Mouse (Mus musculus) hindbrain, embryonic 12.5 days (tissue): ENCODE measurements around the gene Atg14. TPM values are rescaled to one million over a fixed set of nuclear protein-coding genes. Genes with fewer than 3 reads are reported as not detected.
A peak's percentile ranks its signal among the peaks of the same experiment; 100 is the strongest.

Experiments used
- ATAC-seq: fragments of 200-750 bp; cut with Nextera tagmentation; 2 replicates; pipeline ENCODE4 v1.8.0; 2017; ENCODE audit warnings: moderate TSS enrichment; ENCODE audit not compliant: low FRiP score
- H3K27ac ChIP-seq: fragments of 300-500 bp; sonication (generic); 2 replicates; pipeline ENCODE4 v1.5.1; 2016; ENCODE audit warnings: mild to moderate bottlenecking
- H3K27me3 ChIP-seq: fragments of 300-500 bp; sonication (generic); 2 replicates; pipeline ENCODE4 v1.6.1; 2016; ENCODE audit warnings: mild to moderate bottlenecking
- H3K36me3 ChIP-seq: fragments of 300-500 bp; sonication (generic); 2 replicates; pipeline ENCODE4 v1.6.1; 2016; ENCODE audit warnings: mild to moderate bottlenecking
- H3K4me1 ChIP-seq: fragments of 300-500 bp; sonication (generic); 2 replicates; pipeline ENCODE4 v1.6.1; 2016
- H3K4me2 ChIP-seq: fragments of 300-500 bp; sonication (generic); replicated peaks from 2 replicates; pipeline ENCODE4 v1.6.1; 2016; ENCODE audit warnings: mild to moderate bottlenecking
- H3K4me3 ChIP-seq: fragments of 300-500 bp; sonication (generic); 2 replicates; pipeline ENCODE4 v1.5.1; 2016; ENCODE audit warnings: mild to moderate bottlenecking
- H3K9ac ChIP-seq: fragments of 300-500 bp; sonication (generic); 2 replicates; pipeline ENCODE4 v1.6.1; 2016; ENCODE audit warnings: mild to moderate bottlenecking, moderate library complexity
- H3K9me3 ChIP-seq: fragments of 300-500 bp; sonication (generic); replicated peaks from 2 replicates; pipeline ENCODE4 v1.6.1; 2016; ENCODE audit warnings: mild to moderate bottlenecking
- WGBS: fragments of 180-500 bp; shearing (Covaris S2); methylation state at CpG from one replicate; pipeline ENCODE4 v1.1.7; 2016; 5-methylcytosine and 5-hydroxymethylcytosine counted together
- polyA plus RNA-seq: library from polyadenylated mRNA; unstranded; fragments of >200 nt; fragmentation: Nextera tagmentation; extraction: Ambion mirVana; gene quantifications from 2 replicates; pipeline ENCODE4 v1.2.1, GENCODE M21; 2016

Atg14 gene
- polyA plus RNA-seq, 1 experiment from 2014 or later: 23.2 TPM

GRCm38 (mm10) chr14:47572707-47573106, 2.3 kb upstream of the Atg14 start:
- H3K36me3 ChIP-seq: no peaks in the 10 kb centered on the region
- 86% methylated on average over 4 of the region's 4 CpGs for WGBS
- no peaks in the 10 kb centered on the region for H3K9me3 ChIP-seq
- H3K4me2 ChIP-seq: no peak overlapping the region
- H3K27me3 ChIP-seq: no peaks in the 10 kb centered on the region
- no peak overlapping the region for H3K9ac ChIP-seq
- peaks cover under 1% of the 10 kb centered on the region; the same call in 1 of the 2 replicates for H3K4me1 ChIP-seq
- no peak for ATAC-seq
- no peak overlapping the region for H3K4me3 ChIP-seq
- no peak overlapping the region for H3K27ac ChIP-seq

GRCm38 (mm10) chr14:47567962-47568652, 2.3 kb downstream of the Atg14 start:
- peak overlapping the region; percentile 73 for H3K9ac ChIP-seq
- 0 out of 2 replicates have a peak, but pooled peaks cover 5% of the 10 kb centered on the region for H3K36me3 ChIP-seq
- peak overlapping the region; percentile 81 for H3K4me3 ChIP-seq
- H3K4me1 ChIP-seq: peaks cover 8% of the 10 kb centered on the region
- peak; percentile 98 for ATAC-seq
- H3K27me3 ChIP-seq: no peaks in the 10 kb centered on the region
- H3K9me3 ChIP-seq: no peaks in the 10 kb centered on the region
- under 1% methylated on average over 46 of the region's 46 CpGs for WGBS
- no peak overlapping the region; the same call in 1 of the 2 replicates for H3K27ac ChIP-seq
- H3K4me2 ChIP-seq: peak overlapping the region; percentile 61

- H3K27ac ChIP-seq: no peak overlapping the region
- 91% methylated on average over 4 of the region's 4 CpGs for WGBS
- H3K36me3 ChIP-seq: 0 out of 2 replicates have a peak, but pooled peaks cover 10% of the 10 kb centered on the region
- H3K9me3 ChIP-seq: no peaks in the 10 kb centered on the region
- H3K9ac ChIP-seq: no peak overlapping the region
- peaks cover 8% of the 10 kb centered on the region for H3K4me1 ChIP-seq
- no peak overlapping the region for H3K4me2 ChIP-seq
- H3K4me3 ChIP-seq: no peak overlapping the region
- no peak for ATAC-seq
- no peaks in the 10 kb centered on the region for H3K27me3 ChIP-seq
Observed at GRCm38 (mm10) chr14:47563106-47563505, 7.3 kb downstream of the Atg14 start.

- ATAC-seq: no peak
- Histone ChIP-seq H3K9me3 (no peaks in the 10 kb centered on the region), H3K27me3 (no peaks in the 10 kb centered on the region), H3K27ac (no peak overlapping the region), H3K4me1 (peaks cover 6% of the 10 kb centered on the region), H3K4me2 (no peak overlapping the region), H3K4me3 (no peak overlapping the region), H3K9ac (no peak overlapping the region), H3K36me3 (0 out of 2 replicates have a peak, but pooled peaks cover 10% of the 10 kb centered on the region)
- WGBS: 88% methylated on average over 1 of the region's 1 CpGs
Observed at GRCm38 (mm10) chr14:47562530-47562929, 7.9 kb downstream of the Atg14 start.

GRCm38 (mm10) chr14:47560714-47561113, 9.7 kb downstream of the Atg14 start:
- no peaks in the 10 kb centered on the region for H3K27me3 ChIP-seq
- no peaks in the 10 kb centered on the region for H3K9me3 ChIP-seq
- no peaks in the 10 kb centered on the region for H3K4me1 ChIP-seq
- WGBS: 85% methylated on average over 2 of the region's 2 CpGs
- H3K4me2 ChIP-seq: no peak overlapping the region
- ATAC-seq: no peak
- H3K9ac ChIP-seq: no peak overlapping the region
- no peak overlapping the region for H3K4me3 ChIP-seq
- H3K27ac ChIP-seq: no peak overlapping the region
- H3K36me3 ChIP-seq: peaks cover 13% of the 10 kb centered on the region; the same call in 1 of the 2 replicates

- H3K36me3 ChIP-seq: peaks cover 38% of the 10 kb centered on the region
- no peak for ATAC-seq
- H3K27ac ChIP-seq: no peak overlapping the region
- H3K4me3 ChIP-seq: no peak overlapping the region
- H3K4me1 ChIP-seq: no peaks in the 10 kb centered on the region
- H3K27me3 ChIP-seq: no peaks in the 10 kb centered on the region
- H3K9me3 ChIP-seq: no peaks in the 10 kb centered on the region
- WGBS: 96% methylated on average over 5 of the region's 5 CpGs
- H3K4me2 ChIP-seq: no peak overlapping the region
- no peak overlapping the region for H3K9ac ChIP-seq
Observed at GRCm38 (mm10) chr14:47555225-47555624, 15.2 kb downstream of the Atg14 start.

GRCm38 (mm10) chr14:47554236-47554635, 16.2 kb downstream of the Atg14 start:
- no peak overlapping the region for H3K9ac ChIP-seq
- no peak overlapping the region for H3K27ac ChIP-seq
- WGBS: 90% methylated on average over 3 of the region's 4 CpGs
- H3K9me3 ChIP-seq: no peaks in the 10 kb centered on the region
- no peaks in the 10 kb centered on the region for H3K27me3 ChIP-seq
- no peaks in the 10 kb centered on the region for H3K4me1 ChIP-seq
- H3K4me3 ChIP-seq: no peak overlapping the region
- no peak for ATAC-seq
- H3K36me3 ChIP-seq: peaks cover 46% of the 10 kb centered on the region
- H3K4me2 ChIP-seq: no peak overlapping the region

GRCm38 (mm10) chr14:47553380-47553779, 17.1 kb downstream of the Atg14 start:
- Histone ChIP-seq H3K4me3 (no peak overlapping the region), H3K27ac (no peak overlapping the region), H3K9me3 (no peaks in the 10 kb centered on the region), H3K9ac (no peak overlapping the region), H3K4me2 (no peak overlapping the region), H3K27me3 (no peaks in the 10 kb centered on the region), H3K4me1 (no peaks in the 10 kb centered on the region), H3K36me3 (peaks cover 54% of the 10 kb centered on the region)
- WGBS: 85% methylated on average over 2 of the region's 2 CpGs
- ATAC-seq: no peak

GRCm38 (mm10) chr14:47551668-47552067, 18.8 kb downstream of the Atg14 start:
- no peak for ATAC-seq

GRCm38 (mm10) chr14:47544877-47545276, 25.6 kb downstream of the Atg14 start:
- Histone ChIP-seq H3K27ac (no peak overlapping the region), H3K27me3 (no peaks in the 10 kb centered on the region), H3K9me3 (no peaks in the 10 kb centered on the region), H3K36me3 (peaks cover 87% of the 10 kb centered on the region), H3K4me2 (no peak overlapping the region), H3K4me3 (no peak overlapping the region), H3K9ac (no peak overlapping the region), H3K4me1 (no peaks in the 10 kb centered on the region)
- WGBS: 92% methylated on average over 4 of the region's 4 CpGs
- no peak for ATAC-seq

More at GRCm38 (mm10) chr14:47551668-47552067, 18.8 kb downstream of the Atg14 start:
- Histone ChIP-seq H3K27me3 (no peaks in the 10 kb centered on the region), H3K4me3 (no peak overlapping the region), H3K9ac (no peak overlapping the region), H3K9me3 (no peaks in the 10 kb centered on the region), H3K36me3 (peaks cover 69% of the 10 kb centered on the region), H3K27ac (no peak overlapping the region), H3K4me1 (no peaks in the 10 kb centered on the region), H3K4me2 (no peak overlapping the region)
- WGBS: 98% methylated on average over 6 of the region's 6 CpGs

GRCm38 (mm10) chr14:47544286-47544685, 26.2 kb downstream of the Atg14 start:
- H3K27me3 ChIP-seq: no peaks in the 10 kb centered on the region
- no peak overlapping the region for H3K9ac ChIP-seq
- WGBS: 94% methylated on average over 5 of the region's 5 CpGs
- H3K9me3 ChIP-seq: no peaks in the 10 kb centered on the region
- peaks cover 82% of the 10 kb centered on the region for H3K36me3 ChIP-seq
- no peak overlapping the region for H3K27ac ChIP-seq
- no peak for ATAC-seq
- H3K4me3 ChIP-seq: no peak overlapping the region
- H3K4me1 ChIP-seq: no peaks in the 10 kb centered on the region
- H3K4me2 ChIP-seq: no peak overlapping the region

- peaks cover 62% of the 10 kb centered on the region for H3K36me3 ChIP-seq
- ATAC-seq: no peak
Observed at GRCm38 (mm10) chr14:47542283-47542682, 28.2 kb downstream of the Atg14 start.

More at GRCm38 (mm10) chr14:47542283-47542682, 28.2 kb downstream of the Atg14 start:
- H3K4me3 ChIP-seq: no peak overlapping the region
- H3K9me3 ChIP-seq: no peaks in the 10 kb centered on the region
- H3K4me2 ChIP-seq: no peak overlapping the region
- no peaks in the 10 kb centered on the region for H3K27me3 ChIP-seq
- H3K9ac ChIP-seq: no peak overlapping the region
- 97% methylated on average over 3 of the region's 3 CpGs for WGBS
- no peaks in the 10 kb centered on the region for H3K4me1 ChIP-seq
- no peak overlapping the region for H3K27ac ChIP-seq
